Mouse (Mus musculus): ENCODE data around the gene Naa16. TPM values are rescaled to one million over a fixed set of nuclear protein-coding genes. Genes with fewer than 3 reads are reported as not detected.
A peak's percentile ranks its signal among the peaks of the same experiment; 100 is the strongest.

The Naa16 gene
- polyA plus RNA-seq, 1 experiment from 2014 or later = 22.8 TPM

DNA sequence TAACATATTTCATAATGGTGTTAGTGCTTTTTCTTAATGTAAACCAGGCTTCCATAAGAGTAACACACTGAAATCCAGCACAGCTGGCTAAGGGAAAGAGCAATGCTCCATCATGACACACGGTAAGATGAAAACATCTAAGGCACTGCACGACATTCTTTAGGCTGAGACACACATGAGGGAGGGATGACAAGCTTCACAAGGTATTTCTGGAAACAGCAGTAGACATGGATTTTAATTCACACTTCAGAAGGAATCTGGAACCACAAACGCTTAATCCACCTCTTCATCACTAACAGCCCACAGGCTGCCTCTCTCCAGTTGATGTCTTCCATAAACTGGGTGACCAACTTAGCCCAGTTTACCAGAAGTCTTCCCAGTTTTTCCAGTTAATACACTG, 44.2 kb downstream of the Naa16 start:
- Histone ChIP-seq H3K9ac (ENCODE audit: low read length) (no peak overlapping the region), H3K36me3 (ENCODE audit: control insufficient read depth, insufficient read depth) (peaks cover 30% of the 10 kb centered on the region), H3K4me1 (ENCODE audit: control insufficient read depth, insufficient read depth, low read length) (no peaks in the 10 kb centered on the region; the same call in 1 of the 2 replicates), H3K27ac (ENCODE audit: low read length) (no peak overlapping the region), H3K4me3 (ENCODE audit: low read length) (no peak overlapping the region), H3K27me3 (ENCODE audit: control insufficient read depth, insufficient read depth, low read length) (no peaks in the 10 kb centered on the region), H3K9me3 (replicated peaks; ENCODE audit: control insufficient read depth, low read length) (peaks cover 4% of the 10 kb centered on the region; the same call in 1 of the 2 replicates), H3K4me2 (ENCODE audit: low read depth, low read length) (no peak overlapping the region)
- 47% methylated on average over 3 of the region's 3 CpGs for WGBS
- ATAC-seq (replicated peaks; ENCODE audit: extremely low read depth, insufficient read depth, low FRiP score) = no peak

DNA sequence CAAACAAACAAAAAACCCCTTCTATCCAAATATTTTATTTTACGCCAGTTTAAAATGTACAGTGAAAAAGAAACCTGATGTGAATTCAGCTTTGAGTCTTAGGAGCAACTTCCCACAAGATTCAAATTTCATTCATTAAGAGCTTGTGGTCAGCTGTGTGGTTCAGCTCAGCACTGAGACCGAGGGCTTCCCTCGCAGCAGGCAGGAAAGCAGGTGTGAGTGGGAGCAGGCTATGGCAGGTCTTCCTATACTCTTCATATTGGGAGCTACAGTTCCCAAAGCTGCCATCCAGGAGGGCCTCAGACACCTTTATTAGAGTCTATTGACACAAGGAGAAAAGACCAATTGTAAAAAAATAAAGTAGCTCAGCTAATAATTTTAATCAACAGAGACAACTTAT, 55.0 kb downstream of the Naa16 start:
- ATAC-seq (replicated peaks; ENCODE audit: extremely low read depth, insufficient read depth, low FRiP score) = no peak
- H3K4me1 ChIP-seq (ENCODE audit: control insufficient read depth, insufficient read depth, low read length) = peaks cover 15% of the 10 kb centered on the region
- 86% methylated on average over 3 of the region's 3 CpGs for WGBS

DNA sequence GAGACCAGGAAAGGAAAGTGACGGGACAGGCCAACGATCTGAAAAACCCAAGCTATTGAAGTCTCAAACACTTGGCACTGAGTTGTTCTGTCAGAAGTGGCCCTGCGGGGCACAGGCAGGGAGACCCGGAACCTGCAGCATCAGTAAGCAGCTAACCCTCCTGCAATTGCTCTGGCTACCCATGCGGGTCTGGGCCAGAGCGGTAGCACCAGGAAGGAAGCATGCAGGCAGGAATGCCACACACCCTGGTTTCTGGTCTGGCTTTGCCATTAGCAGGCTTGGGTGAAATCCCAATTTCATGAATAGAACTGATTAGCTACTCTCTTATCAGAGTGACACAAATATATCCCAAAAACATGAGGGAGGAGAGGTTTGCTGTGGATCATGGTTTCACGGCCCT, 58.6 kb downstream of the Naa16 start:
- Histone ChIP-seq H3K9ac (ENCODE audit: low read length) (no peak overlapping the region), H3K4me3 (ENCODE audit: low read length) (no peak overlapping the region), H3K9me3 (replicated peaks; ENCODE audit: control insufficient read depth, low read length) (no peaks in the 10 kb centered on the region), H3K27ac (ENCODE audit: low read length) (peak overlapping the region; percentile 54), H3K4me1 (ENCODE audit: control insufficient read depth, insufficient read depth, low read length) (peaks cover 15% of the 10 kb centered on the region), H3K36me3 (ENCODE audit: control insufficient read depth, insufficient read depth) (peaks cover 6% of the 10 kb centered on the region; the same call in 1 of the 2 replicates), H3K27me3 (ENCODE audit: control insufficient read depth, insufficient read depth, low read length) (no peaks in the 10 kb centered on the region), H3K4me2 (ENCODE audit: low read depth, low read length) (peak overlapping the region; percentile 61; the same call in 1 of the 2 replicates)
- ATAC-seq (replicated peaks; ENCODE audit: extremely low read depth, insufficient read depth, low FRiP score) = peak; percentile 65
- 34% methylated on average over 7 of the region's 7 CpGs for WGBS

More for the DNA sequence above, 55.0 kb downstream of the Naa16 start:
- H3K9me3 ChIP-seq (replicated peaks; ENCODE audit: control insufficient read depth, low read length) = no peaks in the 10 kb centered on the region
- no peak overlapping the region for H3K4me2 ChIP-seq (ENCODE audit: low read depth, low read length)
- no peak overlapping the region for H3K4me3 ChIP-seq (ENCODE audit: low read length)
- no peaks in the 10 kb centered on the region for H3K27me3 ChIP-seq (ENCODE audit: control insufficient read depth, insufficient read depth, low read length)
- H3K36me3 ChIP-seq (ENCODE audit: control insufficient read depth, insufficient read depth) = peaks cover 25% of the 10 kb centered on the region
- no peak overlapping the region for H3K27ac ChIP-seq (ENCODE audit: low read length)
- no peak overlapping the region for H3K9ac ChIP-seq (ENCODE audit: low read length)

DNA sequence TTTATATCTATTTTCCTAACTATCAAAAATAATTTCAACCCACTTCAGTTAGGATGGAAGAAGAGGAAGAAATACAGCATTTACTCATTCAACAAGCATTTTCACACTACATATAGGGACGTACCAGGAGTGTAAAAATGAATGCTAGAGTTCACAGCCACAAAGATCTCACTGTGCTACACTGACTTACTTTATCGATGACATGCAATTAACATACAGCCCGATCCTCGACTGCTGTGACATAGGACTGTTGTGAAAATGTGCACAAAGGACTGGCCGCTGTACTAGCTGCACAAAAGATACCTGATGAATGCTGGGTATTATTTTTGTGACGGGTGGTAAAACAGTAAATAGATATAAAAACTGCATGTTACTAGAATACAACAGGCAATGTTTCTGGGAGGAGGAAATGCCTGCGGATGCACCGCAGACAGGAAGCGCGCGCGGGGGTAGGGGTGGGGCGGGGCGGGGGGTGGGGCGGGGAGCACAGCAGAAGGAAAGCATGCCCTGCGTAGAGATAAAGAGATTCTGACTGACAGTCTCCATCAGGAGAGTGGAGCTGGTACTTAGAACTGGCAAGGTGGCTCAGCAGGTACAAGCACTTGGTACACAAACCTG, 59.5 kb downstream of the Naa16 start:
- H3K4me1 ChIP-seq (ENCODE audit: control insufficient read depth, insufficient read depth, low read length) = peaks cover 15% of the 10 kb centered on the region
- peak overlapping the region; percentile 39 for H3K4me3 ChIP-seq (ENCODE audit: low read length)
- H3K9ac ChIP-seq (ENCODE audit: low read length) = no peak overlapping the region
- H3K4me2 ChIP-seq (ENCODE audit: low read depth, low read length) = peak overlapping the region; percentile 61
- H3K27me3 ChIP-seq (ENCODE audit: control insufficient read depth, insufficient read depth, low read length) = no peaks in the 10 kb centered on the region
- WGBS = 41% methylated on average over 16 of the region's 16 CpGs
- 0 out of 2 replicates have a peak overlapping the region, but pooled peaks have one; percentile 39 for H3K27ac ChIP-seq (ENCODE audit: low read length)
- H3K9me3 ChIP-seq (replicated peaks; ENCODE audit: control insufficient read depth, low read length) = no peaks in the 10 kb centered on the region
- ATAC-seq (replicated peaks; ENCODE audit: extremely low read depth, insufficient read depth, low FRiP score) = peak; percentile 68
- peaks cover 6% of the 10 kb centered on the region; the same call in 1 of the 2 replicates for H3K36me3 ChIP-seq (ENCODE audit: control insufficient read depth, insufficient read depth)

DNA sequence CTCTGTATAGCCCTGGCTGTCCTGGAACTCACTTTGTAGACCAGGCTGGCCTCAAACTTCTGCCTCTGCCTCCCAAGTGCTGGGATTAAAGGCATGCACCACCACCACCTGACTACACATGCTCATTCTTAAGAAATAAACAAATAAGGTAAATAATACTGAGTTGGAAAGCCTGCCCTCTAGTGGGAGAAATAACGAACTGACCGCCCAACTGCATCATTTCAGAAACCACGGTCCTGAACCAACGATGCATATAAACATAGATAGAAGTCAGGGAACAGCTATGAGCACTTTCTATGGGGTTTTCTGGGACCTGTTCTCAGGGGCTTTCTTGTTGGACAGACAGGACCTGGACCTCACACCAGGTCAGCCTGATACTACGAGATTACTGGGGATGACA, 63.5 kb downstream of the Naa16 start:
- Histone ChIP-seq H3K9ac (ENCODE audit: low read length) (no peak overlapping the region), H3K36me3 (ENCODE audit: control insufficient read depth, insufficient read depth) (no peaks in the 10 kb centered on the region), H3K4me3 (ENCODE audit: low read length) (no peak overlapping the region), H3K27me3 (ENCODE audit: control insufficient read depth, insufficient read depth, low read length) (no peaks in the 10 kb centered on the region), H3K9me3 (replicated peaks; ENCODE audit: control insufficient read depth, low read length) (no peaks in the 10 kb centered on the region), H3K4me2 (ENCODE audit: low read depth, low read length) (no peak overlapping the region), H3K27ac (ENCODE audit: low read length) (no peak overlapping the region), H3K4me1 (ENCODE audit: control insufficient read depth, insufficient read depth, low read length) (peaks cover 11% of the 10 kb centered on the region)
- 18% methylated on average over 5 of the region's 5 CpGs for WGBS
- ATAC-seq (replicated peaks; ENCODE audit: extremely low read depth, insufficient read depth, low FRiP score) = no peak

DNA sequence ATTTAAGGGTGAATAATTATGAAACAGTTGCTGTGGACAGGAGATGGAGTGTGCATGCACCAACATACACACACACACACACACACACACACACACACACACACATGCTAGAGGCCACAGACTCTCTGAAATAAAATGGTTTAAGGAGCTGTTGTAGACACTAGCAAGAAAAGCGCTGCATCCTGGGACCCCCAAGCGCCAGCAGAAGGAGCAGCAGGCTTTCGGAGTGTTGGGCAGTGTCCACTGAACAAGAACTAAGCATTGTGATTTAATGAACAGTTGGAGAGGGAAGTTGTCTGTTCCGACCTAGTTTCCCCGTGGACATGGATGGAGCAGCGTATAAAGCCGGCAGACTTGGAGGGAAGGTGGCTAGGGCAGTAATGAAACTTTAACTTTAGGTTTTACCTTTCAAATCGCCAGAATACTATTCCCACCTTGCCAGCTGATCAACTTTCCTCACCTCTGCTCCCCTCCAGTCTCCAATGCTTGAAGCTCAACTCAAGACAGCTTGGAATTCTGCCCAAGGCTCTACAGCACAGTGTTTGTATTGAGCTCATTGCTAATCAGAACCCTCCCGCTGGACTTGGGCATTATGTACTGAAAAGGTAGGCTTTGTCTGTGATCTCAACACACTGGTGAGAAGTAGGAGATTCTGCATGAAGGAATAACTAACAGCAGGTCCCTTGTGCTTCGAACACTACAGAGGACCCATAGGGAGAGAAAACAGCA, 66.3 kb downstream of the Naa16 start:
- WGBS = 82% methylated on average over 10 of the region's 10 CpGs
- ATAC-seq (replicated peaks; ENCODE audit: extremely low read depth, insufficient read depth, low FRiP score) = no peak

DNA sequence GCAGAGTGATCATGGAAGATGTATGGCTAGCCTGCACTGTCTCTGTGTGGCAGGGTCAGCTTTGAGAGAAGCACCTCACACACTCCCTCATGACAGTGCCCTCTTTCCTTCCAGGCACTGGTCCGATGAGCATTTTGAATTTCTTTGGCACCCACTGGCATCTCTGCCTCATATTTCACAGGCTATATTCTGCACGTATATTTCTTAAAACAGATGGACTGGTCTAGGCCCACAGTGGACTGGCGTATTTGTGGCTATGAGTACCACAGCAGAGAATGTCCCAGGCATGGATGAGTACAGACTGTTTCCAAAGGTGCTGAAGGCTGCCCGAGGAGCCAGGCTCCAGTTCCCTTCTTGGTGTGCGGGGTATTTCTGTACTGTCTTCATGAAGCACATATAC, 68.7 kb downstream of the Naa16 start:
- ATAC-seq (replicated peaks; ENCODE audit: extremely low read depth, insufficient read depth, low FRiP score) = no peak
- 80% methylated on average over 5 of the region's 5 CpGs for WGBS
- Histone ChIP-seq H3K9ac (ENCODE audit: low read length) (no peak overlapping the region), H3K4me1 (ENCODE audit: control insufficient read depth, insufficient read depth, low read length) (no peaks in the 10 kb centered on the region), H3K4me3 (ENCODE audit: low read length) (no peak overlapping the region), H3K4me2 (ENCODE audit: low read depth, low read length) (no peak overlapping the region), H3K9me3 (replicated peaks; ENCODE audit: control insufficient read depth, low read length) (no peaks in the 10 kb centered on the region), H3K27ac (ENCODE audit: low read length) (no peak overlapping the region), H3K36me3 (ENCODE audit: control insufficient read depth, insufficient read depth) (no peaks in the 10 kb centered on the region), H3K27me3 (ENCODE audit: control insufficient read depth, insufficient read depth, low read length) (no peaks in the 10 kb centered on the region)

More for the DNA sequence above, 66.3 kb downstream of the Naa16 start:
- Histone ChIP-seq H3K36me3 (ENCODE audit: control insufficient read depth, insufficient read depth) (no peaks in the 10 kb centered on the region), H3K27ac (ENCODE audit: low read length) (no peak overlapping the region), H3K4me2 (ENCODE audit: low read depth, low read length) (no peak overlapping the region), H3K4me1 (ENCODE audit: control insufficient read depth, insufficient read depth, low read length) (no peaks in the 10 kb centered on the region), H3K9me3 (replicated peaks; ENCODE audit: control insufficient read depth, low read length) (no peaks in the 10 kb centered on the region), H3K9ac (ENCODE audit: low read length) (no peak overlapping the region), H3K27me3 (ENCODE audit: control insufficient read depth, insufficient read depth, low read length) (no peaks in the 10 kb centered on the region), H3K4me3 (ENCODE audit: low read length) (no peak overlapping the region)

DNA sequence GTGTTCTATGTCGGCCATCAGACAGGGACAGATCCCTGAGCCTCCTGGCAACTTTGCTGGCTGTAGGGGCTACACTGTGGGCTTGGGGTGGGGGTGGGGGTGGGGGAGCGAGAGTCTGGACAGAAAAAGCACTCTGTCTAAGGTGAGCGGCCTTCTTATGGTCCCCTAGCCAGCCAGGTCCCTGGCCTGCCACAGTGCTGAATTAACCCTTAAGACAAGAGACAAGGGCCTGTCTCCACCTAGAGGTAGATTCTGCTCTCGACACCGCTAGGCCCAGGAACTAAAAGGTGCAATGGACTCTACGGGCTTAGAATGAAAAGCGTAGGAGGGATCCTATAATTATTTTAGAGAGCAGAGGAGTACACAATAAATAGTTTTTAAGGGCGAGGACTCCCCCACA, 69.4 kb downstream of the Naa16 start:
- no peak overlapping the region for H3K4me3 ChIP-seq (ENCODE audit: low read length)
- ATAC-seq (replicated peaks; ENCODE audit: extremely low read depth, insufficient read depth, low FRiP score) = peak; percentile 65; the same call in 1 of the 2 replicates
- no peaks in the 10 kb centered on the region for H3K9me3 ChIP-seq (replicated peaks; ENCODE audit: control insufficient read depth, low read length)
- H3K4me2 ChIP-seq (ENCODE audit: low read depth, low read length) = no peak overlapping the region
- H3K27me3 ChIP-seq (ENCODE audit: control insufficient read depth, insufficient read depth, low read length) = no peaks in the 10 kb centered on the region
- H3K27ac ChIP-seq (ENCODE audit: low read length) = no peak overlapping the region
- no peaks in the 10 kb centered on the region for H3K4me1 ChIP-seq (ENCODE audit: control insufficient read depth, insufficient read depth, low read length)
- 23% methylated on average over 8 of the region's 8 CpGs for WGBS
- no peak overlapping the region for H3K9ac ChIP-seq (ENCODE audit: low read length)
- H3K36me3 ChIP-seq (ENCODE audit: control insufficient read depth, insufficient read depth) = no peaks in the 10 kb centered on the region

DNA sequence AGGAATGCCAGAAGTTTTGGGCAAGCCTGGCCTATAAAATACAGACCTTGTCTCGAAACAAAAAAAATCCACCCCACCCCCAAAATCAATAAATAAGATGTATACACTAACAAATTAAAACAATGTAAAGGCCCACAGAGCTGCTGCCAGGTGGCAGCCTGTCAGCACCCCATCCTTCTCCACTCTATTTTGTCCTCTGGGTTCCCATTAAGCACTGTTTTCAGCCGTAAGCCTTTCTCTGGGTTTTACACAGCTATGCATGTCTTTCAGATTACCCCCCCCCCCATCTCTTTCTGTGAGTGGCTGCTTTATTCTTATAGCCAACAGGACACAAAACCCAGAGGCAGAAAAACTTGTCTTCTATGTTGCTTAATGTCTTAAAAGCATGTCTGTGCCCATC, 73.0 kb downstream of the Naa16 start:
- ATAC-seq (replicated peaks; ENCODE audit: extremely low read depth, insufficient read depth, low FRiP score) = no peak
- WGBS = 78% methylated on average over 2 of the region's 2 CpGs
- no peaks in the 10 kb centered on the region for H3K36me3 ChIP-seq (ENCODE audit: control insufficient read depth, insufficient read depth)
- H3K4me1 ChIP-seq (ENCODE audit: control insufficient read depth, insufficient read depth, low read length) = no peaks in the 10 kb centered on the region
- H3K4me3 ChIP-seq (ENCODE audit: low read length) = no peak overlapping the region
- H3K9ac ChIP-seq (ENCODE audit: low read length) = no peak overlapping the region
- H3K27me3 ChIP-seq (ENCODE audit: control insufficient read depth, insufficient read depth, low read length) = no peaks in the 10 kb centered on the region
- no peaks in the 10 kb centered on the region for H3K9me3 ChIP-seq (replicated peaks; ENCODE audit: control insufficient read depth, low read length)
- H3K4me2 ChIP-seq (ENCODE audit: low read depth, low read length) = no peak overlapping the region
- H3K27ac ChIP-seq (ENCODE audit: low read length) = no peak overlapping the region
